Mouse (Mus musculus) thymus, postnatal 4 days (tissue): ENCODE data around the gene Pcgf1.

Experiments
- DNase-seq: peaks from one replicate; pipeline ENCODE4 v3.0.0; 2021

The Pcgf1 gene

DNA sequence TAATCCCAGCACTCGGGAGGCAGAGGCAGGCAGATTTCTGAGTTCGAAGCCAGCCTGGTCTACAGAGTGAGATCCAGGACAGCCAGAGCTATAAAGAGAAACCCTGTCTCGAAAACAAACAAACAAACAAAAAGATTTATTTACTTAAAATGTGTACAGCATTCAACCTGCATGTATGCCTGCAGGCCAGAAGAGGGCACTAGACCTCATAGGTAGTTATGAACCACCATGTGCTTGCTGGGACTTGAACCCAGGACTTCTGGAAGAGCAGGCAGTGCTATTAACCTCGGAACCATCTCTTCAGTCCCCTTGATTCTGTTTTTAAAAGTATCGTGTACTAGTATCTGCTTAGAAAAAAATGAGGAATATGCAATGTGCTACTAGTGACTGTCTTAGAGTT is 49.8 kb downstream of the Pcgf1 start:
- no peak for DNase-seq
